Mouse (Mus musculus): Measurements from ENCODE around the gene Ndufaf8. TPM values are rescaled to one million over a fixed set of nuclear protein-coding genes. Genes with fewer than 3 reads are reported as not detected.
A peak's percentile ranks its signal among the peaks of the same experiment; 100 is the strongest.

The Ndufaf8 gene
- polyA plus RNA-seq (2012; ENCODE audit: insufficient read depth, insufficient read length, missing spikeins): 21.1 and 37.7 TPM in 2 replicates

DNA sequence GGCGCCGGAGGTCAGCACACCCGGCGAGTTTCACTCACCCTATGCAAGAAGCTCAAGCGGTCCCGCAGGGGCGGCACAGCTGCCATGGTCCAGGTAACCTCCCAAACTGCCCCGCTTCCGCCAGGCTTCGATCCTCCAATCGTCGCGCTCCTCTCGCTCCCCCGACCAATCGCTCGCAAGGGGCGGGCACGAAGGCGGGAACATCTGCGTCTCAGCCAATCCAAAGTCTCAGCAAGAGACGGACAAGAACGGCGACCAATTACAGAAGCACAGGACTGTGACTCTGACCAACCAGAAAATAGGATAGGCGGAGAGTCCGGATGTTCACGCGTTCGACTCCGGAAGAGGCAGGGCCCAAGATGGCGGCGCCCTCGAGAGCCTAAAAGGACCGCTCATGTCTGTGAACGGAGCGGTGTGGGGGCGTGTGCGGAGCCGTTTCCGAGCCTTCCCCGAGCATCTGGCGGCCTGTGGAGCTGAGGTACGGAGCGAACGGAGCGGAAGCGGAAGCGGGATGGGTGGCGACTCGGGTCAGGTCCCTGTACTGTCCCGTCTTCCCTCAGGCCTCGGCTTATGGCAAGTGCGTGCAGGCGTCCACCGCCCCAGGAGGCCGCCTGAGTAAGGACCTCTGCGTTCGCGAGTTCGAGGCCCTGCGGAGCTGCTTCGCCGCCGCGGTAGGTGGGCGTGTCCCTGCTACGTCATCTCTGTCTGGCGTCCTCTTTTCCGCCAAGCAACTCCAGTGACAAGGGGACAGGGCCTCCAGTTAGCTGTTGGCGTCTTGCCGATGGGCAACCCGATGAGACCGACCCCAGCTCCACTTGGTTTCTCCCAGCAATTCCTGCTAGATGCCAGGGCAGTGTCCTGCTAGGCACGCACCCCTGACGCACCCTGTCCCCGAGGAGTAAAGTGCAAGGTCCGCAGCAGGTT, at the start of gene Ndufaf8, which contains the start of gene Tepsin:
Ndufaf8 (plus strand) TSS at position 341 of the 924 bp plus-strand sequence.
Tepsin (minus strand) TSS at position 144 of the 924 bp plus-strand sequence.
- H3K4me3 ChIP-seq (ENCODE audit: insufficient read depth, low read length): peak within 1 kb of the TSS; percentile 82
- peak within 1 kb of the TSS; percentile 70 for H3K27ac ChIP-seq (ENCODE audit: insufficient read depth, low read depth, low read length)
- TF ChIP-seq POLR2A (IDR thresholded peaks at IDR 0.05; ENCODE audit: borderline replicate concordance, low read depth, low read length) (no peak), CTCF (IDR thresholded peaks at IDR 0.05; ENCODE audit: low read depth, low read length) (no peak)
- H3K4me1 ChIP-seq (ENCODE audit: control insufficient read depth, insufficient read depth, low read length): peaks cover 9% of the 10 kb centered on the region

DNA sequence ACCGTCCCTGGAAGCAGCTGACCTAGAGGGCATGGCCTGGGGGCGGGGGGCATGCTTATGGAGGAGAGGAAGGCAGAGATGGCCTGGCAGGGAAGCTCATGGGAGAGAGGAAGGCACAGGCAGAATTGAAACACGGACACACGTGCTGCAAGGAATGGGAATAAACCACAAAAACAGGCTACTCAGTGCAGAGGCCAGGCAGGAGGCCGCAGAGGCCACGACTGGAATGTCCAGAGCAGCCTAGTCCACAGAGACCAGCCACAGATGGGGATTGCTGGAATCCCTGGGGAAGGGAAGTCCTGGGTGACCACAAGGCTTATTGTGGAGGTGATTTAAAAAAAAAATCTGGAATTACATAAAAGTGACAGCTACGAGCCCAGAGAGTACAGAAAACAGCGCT, 49.7 kb upstream of the Ndufaf8 start:
- H3K4me3 ChIP-seq (ENCODE audit: insufficient read depth, low read length): no peak overlapping the region
- TF ChIP-seq POLR2A (IDR thresholded peaks at IDR 0.05; ENCODE audit: borderline replicate concordance, low read depth, low read length) (no peak), CTCF (IDR thresholded peaks at IDR 0.05; ENCODE audit: low read depth, low read length) (no peak)
- H3K27ac ChIP-seq (ENCODE audit: insufficient read depth, low read depth, low read length): no peak overlapping the region
- H3K4me1 ChIP-seq (ENCODE audit: control insufficient read depth, insufficient read depth, low read length): 0 out of 2 replicates have a peak, but pooled peaks cover 3% of the 10 kb centered on the region

DNA sequence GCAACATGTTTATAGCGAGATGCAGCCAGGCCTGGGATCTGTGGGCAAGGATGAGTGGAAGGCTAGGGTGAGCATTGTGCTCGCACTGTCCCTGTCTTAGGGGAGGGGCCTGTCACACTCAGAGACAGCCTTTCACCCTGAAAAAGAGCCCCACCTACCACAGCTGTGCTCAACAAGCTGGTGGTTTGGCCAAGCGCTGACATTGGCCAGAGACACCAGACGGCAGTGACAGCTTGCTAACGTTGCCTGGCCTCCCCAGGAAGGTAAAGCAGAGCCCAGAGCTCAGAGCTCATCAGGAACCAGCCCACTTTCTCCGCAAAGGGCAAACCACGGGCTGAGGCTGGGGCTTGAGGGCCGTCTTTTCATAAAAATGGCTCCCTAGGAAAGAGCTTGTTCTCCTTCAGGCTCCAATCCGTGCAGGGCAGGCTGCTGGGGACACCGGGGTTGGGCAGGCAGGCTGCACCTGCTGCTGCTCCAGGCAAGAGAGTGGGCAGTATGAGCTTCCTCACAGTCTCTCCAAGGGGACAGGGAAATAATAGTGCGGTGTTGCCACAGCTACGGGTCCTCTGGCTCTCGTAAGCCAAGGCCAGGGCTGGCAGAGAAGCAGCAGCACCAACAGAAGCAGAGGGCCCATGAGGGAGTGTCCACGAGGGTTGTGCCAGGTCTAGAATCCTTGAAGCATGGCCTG, 47.5 kb upstream of the Ndufaf8 start:
- TF ChIP-seq POLR2A (IDR thresholded peaks at IDR 0.05; ENCODE audit: borderline replicate concordance, low read depth, low read length) (no peak), CTCF (IDR thresholded peaks at IDR 0.05; ENCODE audit: low read depth, low read length) (no peak)
- peaks cover 11% of the 10 kb centered on the region; the same call in 1 of the 2 replicates for H3K4me1 ChIP-seq (ENCODE audit: control insufficient read depth, insufficient read depth, low read length)
- H3K4me3 ChIP-seq (ENCODE audit: insufficient read depth, low read length): no peak overlapping the region
- no peak overlapping the region for H3K27ac ChIP-seq (ENCODE audit: insufficient read depth, low read depth, low read length)

DNA sequence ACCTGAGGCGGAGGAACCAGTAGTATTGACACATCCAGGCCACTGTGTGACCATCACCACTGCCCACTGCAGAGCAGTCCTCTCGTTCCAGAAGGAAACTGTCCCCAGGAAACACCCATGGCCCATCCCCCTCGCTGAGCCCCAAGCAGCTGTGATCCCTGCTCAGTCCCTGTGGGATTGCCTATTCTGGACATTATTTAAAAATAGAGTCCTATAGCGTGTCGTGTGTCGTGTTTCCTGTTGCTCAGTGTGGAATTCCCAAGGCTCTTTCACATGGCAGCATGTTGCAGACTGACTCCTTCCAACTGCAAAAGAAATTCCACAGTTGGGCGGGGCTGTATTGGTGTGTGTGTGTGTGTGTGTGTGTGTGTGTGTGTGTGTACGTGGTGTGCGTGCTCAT, 46.5 kb upstream of the Ndufaf8 start:
- H3K27ac ChIP-seq (ENCODE audit: insufficient read depth, low read depth, low read length): no peak overlapping the region
- H3K4me3 ChIP-seq (ENCODE audit: insufficient read depth, low read length): no peak overlapping the region
- H3K4me1 ChIP-seq (ENCODE audit: control insufficient read depth, insufficient read depth, low read length): peaks cover 16% of the 10 kb centered on the region
- no peak for TF ChIP-seq POLR2A (IDR thresholded peaks at IDR 0.05; ENCODE audit: borderline replicate concordance, low read depth, low read length)
- no peak for TF ChIP-seq CTCF (IDR thresholded peaks at IDR 0.05; ENCODE audit: low read depth, low read length)

DNA sequence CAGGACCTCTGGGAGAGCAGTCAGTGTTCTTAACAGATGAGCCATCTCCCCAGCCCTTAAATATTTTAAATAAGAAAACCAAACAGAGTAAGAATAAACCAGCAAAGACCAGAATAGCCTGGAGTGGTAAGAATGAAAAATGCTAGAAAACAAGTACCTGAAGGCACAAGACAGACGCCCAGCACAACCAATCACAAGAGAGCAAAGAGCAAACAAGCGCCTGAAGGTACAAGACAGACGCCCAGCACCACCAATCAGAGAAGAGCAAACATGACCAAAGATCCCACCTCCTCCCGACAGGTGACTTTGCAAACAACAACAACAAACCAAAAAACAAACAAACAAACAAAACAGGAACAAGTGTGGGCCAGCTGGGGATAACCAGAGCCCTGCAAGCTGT, 44.9 kb upstream of the Ndufaf8 start:
- H3K27ac ChIP-seq (ENCODE audit: insufficient read depth, low read depth, low read length): no peak overlapping the region
- no peak for TF ChIP-seq CTCF (IDR thresholded peaks at IDR 0.05; ENCODE audit: low read depth, low read length)
- no peak for TF ChIP-seq POLR2A (IDR thresholded peaks at IDR 0.05; ENCODE audit: borderline replicate concordance, low read depth, low read length)
- no peak overlapping the region for H3K4me3 ChIP-seq (ENCODE audit: insufficient read depth, low read length)
- H3K4me1 ChIP-seq (ENCODE audit: control insufficient read depth, insufficient read depth, low read length): peaks cover 30% of the 10 kb centered on the region

DNA sequence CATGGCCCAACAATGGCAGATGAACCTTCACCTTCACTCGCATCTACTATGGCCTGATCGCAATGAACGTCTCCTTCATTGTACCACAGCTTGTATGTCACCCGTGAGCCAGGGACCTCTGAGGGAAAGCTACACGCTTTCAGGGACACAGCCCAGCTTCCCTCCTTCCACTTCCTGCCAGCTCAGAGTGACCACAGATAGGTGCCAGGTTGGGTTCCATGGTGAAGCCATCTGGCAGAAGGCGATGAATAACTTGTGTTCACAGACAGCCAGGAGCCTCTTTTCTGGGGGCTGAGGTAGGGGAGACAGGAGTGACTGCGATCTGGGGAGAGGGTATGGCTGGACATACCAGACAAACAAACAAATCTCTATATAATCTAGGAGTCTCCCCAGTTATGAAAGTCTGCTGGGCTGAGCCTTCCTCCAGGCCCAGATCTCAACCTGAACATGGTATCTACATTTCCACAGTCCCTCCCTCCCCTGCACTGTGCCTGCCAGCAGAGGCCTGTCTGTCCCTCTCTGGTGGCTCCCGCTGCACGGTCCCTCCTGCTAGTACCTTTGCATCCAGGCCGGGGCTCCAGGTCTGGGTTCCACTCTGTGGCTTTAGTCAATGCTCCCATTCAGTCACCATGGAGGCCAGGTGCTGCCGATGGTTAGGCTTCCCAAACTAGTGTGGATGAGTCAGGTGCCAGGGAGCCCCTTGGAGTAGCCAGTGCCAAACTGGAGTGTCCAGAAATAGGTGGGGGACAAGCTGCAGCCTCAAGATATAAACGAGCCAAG, 42.6 kb upstream of the Ndufaf8 start:
- TF ChIP-seq POLR2A (IDR thresholded peaks at IDR 0.05; ENCODE audit: borderline replicate concordance, low read depth, low read length): no peak
- no peak for TF ChIP-seq CTCF (IDR thresholded peaks at IDR 0.05; ENCODE audit: low read depth, low read length)
- no peak overlapping the region for H3K4me3 ChIP-seq (ENCODE audit: insufficient read depth, low read length)
- no peak overlapping the region for H3K27ac ChIP-seq (ENCODE audit: insufficient read depth, low read depth, low read length)
- H3K4me1 ChIP-seq (ENCODE audit: control insufficient read depth, insufficient read depth, low read length): peaks cover 31% of the 10 kb centered on the region

DNA sequence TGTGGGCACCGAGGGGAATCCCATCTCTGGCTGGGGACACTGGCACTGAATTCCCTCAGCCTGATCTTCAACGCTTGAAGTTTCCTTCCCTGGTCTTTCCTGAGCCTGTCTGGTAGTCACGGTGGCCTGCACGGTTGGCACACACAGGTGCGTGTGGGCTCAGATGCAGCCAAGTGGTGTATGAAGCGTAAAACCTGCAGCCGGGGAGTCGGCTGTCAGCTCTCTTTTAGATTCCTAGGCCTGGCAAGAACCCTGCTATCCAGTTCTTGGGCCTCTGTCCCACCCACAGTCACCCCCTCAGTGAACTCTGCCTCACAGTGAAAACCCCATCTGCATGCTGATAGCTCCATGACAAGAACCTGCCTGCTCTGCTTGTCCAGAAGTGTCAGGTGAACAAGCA, 38.1 kb upstream of the Ndufaf8 start:
- TF ChIP-seq CTCF (IDR thresholded peaks at IDR 0.05; ENCODE audit: low read depth, low read length) (no peak), POLR2A (IDR thresholded peaks at IDR 0.05; ENCODE audit: borderline replicate concordance, low read depth, low read length) (no peak)
- peaks cover 41% of the 10 kb centered on the region for H3K4me1 ChIP-seq (ENCODE audit: control insufficient read depth, insufficient read depth, low read length)
- H3K4me3 ChIP-seq (ENCODE audit: insufficient read depth, low read length): no peak overlapping the region
- no peak overlapping the region for H3K27ac ChIP-seq (ENCODE audit: insufficient read depth, low read depth, low read length)

DNA sequence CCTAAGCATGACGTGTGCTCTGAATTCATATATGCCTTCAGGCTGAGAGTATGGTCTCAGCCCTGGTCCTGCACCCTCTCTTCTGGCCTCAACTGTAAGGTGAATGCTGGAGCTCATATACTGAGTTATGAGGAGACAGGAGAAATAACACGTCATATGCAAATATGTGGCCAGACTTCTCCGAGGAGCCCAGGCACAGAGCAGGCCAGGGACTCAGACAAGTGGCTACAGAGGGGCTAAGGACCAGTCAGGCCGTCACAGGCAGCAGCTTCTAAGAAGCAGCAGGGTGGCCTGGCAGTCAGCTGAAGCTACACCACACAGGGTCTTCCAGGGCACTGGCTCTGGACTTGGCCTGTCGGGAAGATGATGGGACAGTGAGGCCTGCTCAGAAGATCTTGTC, 35.4 kb upstream of the Ndufaf8 start:
- Histone ChIP-seq H3K4me3 (ENCODE audit: insufficient read depth, low read length) (no peak overlapping the region), H3K4me1 (ENCODE audit: control insufficient read depth, insufficient read depth, low read length) (peaks cover 21% of the 10 kb centered on the region), H3K27ac (ENCODE audit: insufficient read depth, low read depth, low read length) (peak overlapping the region; percentile 20; the same call in 1 of the 2 replicates)
- TF ChIP-seq CTCF (IDR thresholded peaks at IDR 0.05; ENCODE audit: low read depth, low read length) (no peak), POLR2A (IDR thresholded peaks at IDR 0.05; ENCODE audit: borderline replicate concordance, low read depth, low read length) (no peak)

DNA sequence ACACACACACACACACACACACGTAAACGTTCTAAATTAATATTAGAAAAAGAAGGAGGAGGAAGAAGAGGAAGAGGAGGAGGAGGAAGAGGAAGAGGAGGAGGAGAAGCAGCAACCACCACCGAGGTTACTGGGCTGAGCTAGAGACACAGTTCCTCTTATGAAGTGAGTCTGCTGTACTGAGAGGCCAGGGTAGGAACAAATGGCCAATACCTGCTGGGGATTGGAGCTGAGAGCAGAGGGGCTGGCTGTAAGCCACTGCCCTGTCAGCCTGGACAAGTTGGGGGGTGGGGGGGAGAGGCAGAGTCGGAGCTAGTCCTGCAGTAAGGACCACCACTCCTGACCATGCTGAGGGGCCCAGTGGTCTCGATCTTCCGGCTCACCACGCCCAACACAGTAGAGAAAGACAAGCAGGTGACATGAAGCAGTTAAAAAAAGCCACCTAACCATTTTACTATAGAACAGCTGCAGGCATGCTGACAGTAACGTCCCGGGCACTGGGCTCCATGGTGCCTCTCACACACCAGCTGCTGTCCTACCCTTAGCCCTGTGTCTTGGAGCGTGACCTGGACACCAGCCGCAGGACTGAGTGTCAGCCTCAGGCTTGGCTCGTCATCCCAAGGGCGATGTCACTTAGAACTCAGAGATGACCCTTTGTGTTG, 34.6 kb upstream of the Ndufaf8 start:
- Histone ChIP-seq H3K4me1 (ENCODE audit: control insufficient read depth, insufficient read depth, low read length) (peaks cover 15% of the 10 kb centered on the region), H3K4me3 (ENCODE audit: insufficient read depth, low read length) (no peak overlapping the region), H3K27ac (ENCODE audit: insufficient read depth, low read depth, low read length) (peak overlapping the region; percentile 66)
- TF ChIP-seq POLR2A (IDR thresholded peaks at IDR 0.05; ENCODE audit: borderline replicate concordance, low read depth, low read length) (no peak), CTCF (IDR thresholded peaks at IDR 0.05; ENCODE audit: low read depth, low read length) (no peak)
